Mouse (Mus musculus): ENCODE results near the gene C87977. TPM values are rescaled to one million over a fixed set of nuclear protein-coding genes. Genes with fewer than 3 reads are reported as not detected.
"Not testable (repeated sequence)": the region's sequence is repeated elsewhere in the genome, so short reads cannot be mapped to it uniquely, and the experiment has no call there.

C87977 gene
- total RNA-seq (2018; cell fraction: chromatin; rRNA removed): not detected
- total RNA-seq (2018; cell fraction: cytosol; rRNA removed): not detected
- total RNA-seq (2018; cell fraction: nucleus; rRNA removed): not detected
- polyA plus RNA-seq (2018): not detected in 3 replicates

DNA sequence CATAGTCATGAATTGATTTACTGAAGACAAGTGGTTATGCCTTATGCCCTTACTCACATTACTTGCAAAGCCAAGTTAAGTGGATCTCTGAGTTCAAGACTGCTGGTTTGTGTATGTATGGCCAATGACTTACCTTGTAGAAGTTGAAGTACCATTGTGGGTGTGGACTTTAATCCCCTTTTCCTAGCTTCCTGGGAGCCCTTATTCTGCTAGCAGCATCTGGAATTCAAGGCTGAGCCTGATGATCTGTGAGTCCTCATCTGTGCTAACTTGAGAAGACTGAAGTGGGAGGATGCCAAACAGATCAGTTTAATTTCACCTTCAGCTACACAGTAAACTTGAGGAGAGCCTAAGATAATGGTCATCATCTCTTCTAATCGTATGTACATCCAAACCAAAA, at the start of gene C87977:
C87977 (minus strand) TSS at position 101 of the 400 bp plus-strand sequence.
- not testable (repeated sequence) for H3K4me3 ChIP-seq (ENCODE audit: inconsistent target); H3K36me3 ChIP-seq (ENCODE audit: inconsistent target); H3K79me2 ChIP-seq (ENCODE audit: inconsistent target); H3K27ac ChIP-seq
- WGBS (ENCODE audit: missing documents): no CpG with 5 or more reads among the region's 1 CpGs

GRCm38 (mm10) chr4:144254768-144255167, 41.6 kb upstream of the C87977 start:
- H3K4me3 ChIP-seq (ENCODE audit: inconsistent target); H3K27ac ChIP-seq; H3K79me2 ChIP-seq (ENCODE audit: inconsistent target); H3K36me3 ChIP-seq (ENCODE audit: inconsistent target): not testable (repeated sequence)

DNA sequence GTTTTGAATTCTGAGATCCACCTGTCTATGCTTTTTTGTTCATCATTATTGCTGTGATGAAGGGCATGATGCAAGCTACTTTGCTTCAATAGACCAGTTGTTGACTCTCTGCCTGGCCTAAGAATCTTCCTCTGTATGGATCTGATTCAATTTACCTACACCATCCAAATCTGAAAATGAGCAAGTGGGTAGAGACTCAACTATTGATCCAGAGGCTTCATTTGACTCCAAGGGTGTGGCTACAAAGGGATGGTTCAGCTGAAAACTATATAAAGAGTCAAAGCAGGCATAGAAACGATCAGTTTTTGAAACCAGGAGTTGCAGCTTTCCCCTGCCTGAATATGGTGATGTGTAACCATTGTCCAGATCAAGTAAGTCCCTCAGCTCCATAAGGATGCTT, 22.7 kb downstream of the C87977 start, which contains the start of gene Oog2:
Oog2 (plus strand) TSS at position 301 of the 400 bp plus-strand sequence.
- 14% methylated on average over 1 of the region's 1 CpGs for WGBS (ENCODE audit: missing documents)
- no peak within 1 kb of the TSS for H3K27ac ChIP-seq
- no peak within 1 kb of the TSS for H3K4me3 ChIP-seq (ENCODE audit: inconsistent target)
- no peaks in the 10 kb centered on the region for H3K79me2 ChIP-seq (ENCODE audit: inconsistent target)
- no peaks in the 10 kb centered on the region for H3K36me3 ChIP-seq (ENCODE audit: inconsistent target)

GRCm38 (mm10) chr4:144162563-144162962, 50.6 kb downstream of the C87977 start, which contains the start of gene Oog3:
TSS of gene Oog3 (minus strand) at chr4:144162663.
- Histone ChIP-seq H3K4me3 (ENCODE audit: inconsistent target) (no peak within 1 kb of the TSS), H3K27ac (no peak within 1 kb of the TSS), H3K79me2 (ENCODE audit: inconsistent target) (no peaks in the 10 kb centered on the region), H3K36me3 (ENCODE audit: inconsistent target) (no peaks in the 10 kb centered on the region)
- WGBS (ENCODE audit: missing documents): 88% methylated on average over 1 of the region's 1 CpGs

Other genes starting within 250 kb of the C87977 start
- gene Gm13101, start 246.4 kb downstream of the C87977 start, polyA plus RNA-seq (2018): not detected in 3 replicates
- not detected in 3 replicates for gene Pramef17, start 218.9 kb downstream of the C87977 start, polyA plus RNA-seq (2018)
- not detected in 3 replicates for gene Pramel4, start 154.2 kb downstream of the C87977 start, polyA plus RNA-seq (2018)
- not detected in 3 replicates for gene Gm13102, start 106.8 kb downstream of the C87977 start, polyA plus RNA-seq (2018)
- gene Oog3, start 50.7 kb downstream of the C87977 start, polyA plus RNA-seq (2018): not detected in 3 replicates
- gene Oog2, start 22.6 kb downstream of the C87977 start, polyA plus RNA-seq (2018): not detected in 3 replicates
- not detected in 3 replicates for gene Pramel5, start 67.2 kb upstream of the C87977 start, polyA plus RNA-seq (2018)
- gene Gm13128, start 116.9 kb upstream of the C87977 start, polyA plus RNA-seq (2018): not detected in 3 replicates
- not detected in 3 replicates for gene Gm13119, start 144.6 kb upstream of the C87977 start, polyA plus RNA-seq (2018)
- gene Pramef20, start 164.6 kb upstream of the C87977 start, polyA plus RNA-seq (2018): not detected in 3 replicates
- not detected in 3 replicates for gene Pramef12, start 195.1 kb upstream of the C87977 start, polyA plus RNA-seq (2018)
- gene 1700012P22Rik, start 225.5 kb upstream of the C87977 start, polyA plus RNA-seq (2018): not detected in 3 replicates
- gene Gm9944, start 240.0 kb upstream of the C87977 start, polyA plus RNA-seq (2018): not detected in 3 replicates